In genomic region chr13:97008266-97009153, GRCm38 (mm10) we compare ENCODE assay signal across 8 mouse cellular contexts. TPM values are rescaled to one million over a fixed set of nuclear protein-coding genes. Genes with fewer than 3 reads are reported as not detected.
DNase-seq lines count a peak whose midpoint lies in the region; ATAC-seq and TF ChIP-seq lines count a peak whose summit lies in the region.

No protein-coding gene starts in this region.

- no peak; the same call in 1 of the 2 replicates for ATAC-seq in heart, embryonic 16.5 days (replicated peaks; ENCODE audit: extremely low read depth, insufficient read depth, low FRiP score)
- peak; percentile 69 for ATAC-seq in lung, embryonic 16.5 days (ENCODE audit: low read depth)

- H3K27ac ChIP-seq in MEL (ENCODE audit: control insufficient read depth, low read depth, low read length), result no peak overlapping the region
- no peak overlapping the region for H3K27ac ChIP-seq in heart, embryonic 16.5 days (ENCODE audit: low read length)
- no peak overlapping the region for H3K27ac ChIP-seq in lung, embryonic 16.5 days (ENCODE audit: low read length)

- peak; percentile 45 for TF ChIP-seq RAD21 in MEL (IDR thresholded peaks at IDR 0.05; ENCODE audit: low read depth, low read length)

- peak in 2 of 3 experiments; percentile 37 to 52; a peak in 3 of 6 replicates for TF ChIP-seq CTCF in MEL (IDR thresholded peaks at IDR 0.05 in 2 of 3, conservative IDR thresholded peaks at IDR 0.05 in 1 of 3; ENCODE audit: control insufficient read depth in 1 of 3, insufficient read depth in 1 of 3, low read depth in 2 of 3, low read length in 3 of 3, poor library complexity in 1 of 3, severe bottlenecking in 1 of 3)

- H3K9ac ChIP-seq in MEL (ENCODE audit: control insufficient read depth, low read depth, low read length, poor library complexity, severe bottlenecking), result peak overlapping the region; percentile 36; the same call in 1 of the 2 replicates
- H3K9ac ChIP-seq in heart, embryonic 16.5 days (ENCODE audit: low read length), result peak overlapping the region; percentile 55
- peak overlapping the region; percentile 59 for H3K9ac ChIP-seq in lung, embryonic 16.5 days (ENCODE audit: low read length)

- H3K4me2 ChIP-seq in heart, embryonic 16.5 days (ENCODE audit: low read depth, low read length), result peak overlapping the region; percentile 67
- H3K4me2 ChIP-seq in lung, embryonic 16.5 days (ENCODE audit: low read depth, low read length), result peak overlapping the region; percentile 75

- H3K27me3 ChIP-seq in MEL (ENCODE audit: control insufficient read depth in 1 of 2, insufficient read depth in 2 of 2, low read length in 2 of 2), result no peaks in the 10 kb centered on the region
- no peaks in the 10 kb centered on the region for H3K27me3 ChIP-seq in heart, embryonic 16.5 days (ENCODE audit: control insufficient read depth, insufficient read depth, low read length)
- no peaks in the 10 kb centered on the region for H3K27me3 ChIP-seq in lung, embryonic 16.5 days (ENCODE audit: control insufficient read depth, insufficient read depth, low read depth, low read length)

- TF ChIP-seq POLR2A in MEL (IDR thresholded peaks at IDR 0.05; ENCODE audit: control insufficient read depth in 1 of 2, insufficient read depth in 1 of 2, low read depth in 1 of 2, low read length in 2 of 2, poor library complexity in 1 of 2), result no peak

- H3K9me3 ChIP-seq in MEL (replicated peaks; ENCODE audit: insufficient read depth, low read length), result no peaks in the 10 kb centered on the region
- H3K9me3 ChIP-seq in heart, embryonic 16.5 days (replicated peaks; ENCODE audit: control insufficient read depth, low read length), result no peaks in the 10 kb centered on the region
- H3K9me3 ChIP-seq in lung, embryonic 16.5 days (ENCODE audit: control insufficient read depth, low read length), result no peaks in the 10 kb centered on the region

- peak; percentile 17 for DNase-seq in CD4-positive helper T cell, adult 2 months (ENCODE audit: low read depth, low spot score)
- peak; percentile 63 for DNase-seq in MEL (ENCODE audit: low read depth, low spot score)
- peak; percentile 68 for DNase-seq in embryo, embryonic 9.5 days (ENCODE audit: extremely low spot score)
- DNase-seq in layer of hippocampus, adult 9-11 months, result peak; percentile 39
- peak; percentile 63 for DNase-seq in retina, postnatal 7 days (ENCODE audit: low read depth, low spot score)
- no peak for DNase-seq in natural killer cell, adult 2 months (ENCODE audit: low spot score in 2 of 2)

- H3K4me1 ChIP-seq in MEL (ENCODE audit: control insufficient read depth in 1 of 2, insufficient read depth in 2 of 2, low read length in 2 of 2), result 0 out of 4 replicates have a peak, but pooled peaks cover 0 to 4% of the 10 kb centered on the region in 2 experiments
- peaks cover 3% of the 10 kb centered on the region; the same call in 1 of the 2 replicates for H3K4me1 ChIP-seq in heart, embryonic 16.5 days (ENCODE audit: control insufficient read depth, insufficient read depth, low read length)
- H3K4me1 ChIP-seq in lung, embryonic 16.5 days (replicated peaks; ENCODE audit: control insufficient read depth, insufficient read depth, low read length), result peaks cover 6% of the 10 kb centered on the region; the same call in 1 of the 2 replicates

- no peaks in the 10 kb centered on the region for H3K36me3 ChIP-seq in MEL (ENCODE audit: control insufficient read depth in 1 of 2, insufficient read depth in 2 of 2, low read length in 2 of 2)
- no peaks in the 10 kb centered on the region for H3K36me3 ChIP-seq in heart, embryonic 16.5 days (ENCODE audit: control insufficient read depth, insufficient read depth)
- no peaks in the 10 kb centered on the region for H3K36me3 ChIP-seq in lung, embryonic 16.5 days (ENCODE audit: control insufficient read depth, insufficient read depth, low read length)

- peak overlapping the region; percentile 49 to 69 for H3K4me3 ChIP-seq in MEL (ENCODE audit: control insufficient read depth in 1 of 2, insufficient read depth in 1 of 2, low read depth in 2 of 2, low read length in 2 of 2)
- H3K4me3 ChIP-seq in heart, embryonic 16.5 days (ENCODE audit: low read length), result peak overlapping the region; percentile 51
- H3K4me3 ChIP-seq in lung, embryonic 16.5 days (ENCODE audit: low read length), result peak overlapping the region; percentile 45

- 2% methylated on average over 19 of the region's 19 CpGs for WGBS in heart, embryonic 16.5 days
- 2% methylated on average over 19 of the region's 19 CpGs for WGBS in lung, embryonic 16.5 days

- no peak for TF ChIP-seq EP300 in MEL (IDR thresholded peaks at IDR 0.05; ENCODE audit: low read depth in 1 of 2, low read length in 2 of 2)

- no peaks in the 10 kb centered on the region for H3K79me2 ChIP-seq in MEL (ENCODE audit: control insufficient read depth, insufficient read depth, low read length, poor library complexity)

TF ChIP-seq in MEL, 35 proteins besides CTCF, POLR2A, EP300 and RAD21:
- TF ChIP-seq GATA1 (IDR thresholded peaks at IDR 0.05; ENCODE audit: low read depth, low read length) (peak; percentile 72), ZMIZ1 (IDR thresholded peaks at IDR 0.05; ENCODE audit: low read depth, low read length) (no peak), POLR2AphosphoS5 (IDR thresholded peaks at IDR 0.05; ENCODE audit: borderline replicate concordance, low read depth, low read length) (no peak), NELFE (IDR thresholded peaks at IDR 0.05; ENCODE audit: low read depth, low read length) (no peak), ZC3H11A (IDR thresholded peaks at IDR 0.05; ENCODE audit: low read depth, low read length) (no peak), BHLHE40 (IDR thresholded peaks at IDR 0.05; ENCODE audit: borderline replicate concordance, low read depth, low read length) (no peak), SMC3 (IDR thresholded peaks at IDR 0.05; ENCODE audit: low read depth, low read length) (peak; percentile 44), UBTF (IDR thresholded peaks at IDR 0.05; ENCODE audit: borderline replicate concordance, insufficient read depth, low read depth, low read length) (no peak), MAX (IDR thresholded peaks at IDR 0.05; ENCODE audit: low read length) (0 out of 2 replicates have a peak, but pooled peaks have one; percentile 25), MAZ (IDR thresholded peaks at IDR 0.05; ENCODE audit: low read depth, low read length) (0 out of 2 replicates have a peak, but pooled peaks have one; percentile 9)

RNA-seq across cellular contexts. Expression of gene 1700029F12Rik, which starts 25.7 kb away (rescaled TPM):
- not detected in 2 replicates for total RNA-seq in MEL (2012; rRNA removed)
- not detected for polyA plus RNA-seq in MEL (2012; ENCODE audit: insufficient read depth in 1 of 2, insufficient read length in 2 of 2, low read depth in 1 of 2, low replicate concordance in 2 of 2, missing spikeins in 1 of 2)
- not detected in 2 replicates for polyA plus RNA-seq in heart, embryonic 16.5 days (2015; fragmentation: Nextera tagmentation; extraction: Ambion mirVana)
- polyA plus RNA-seq in lung, embryonic 16.5 days (2015; fragmentation: Nextera tagmentation; extraction: Ambion mirVana), result not detected in 2 replicates

RNA-seq across cellular contexts. Expression of gene Fam169a, which starts 58.6 kb away (rescaled TPM):
- 0.49 and 0.62 TPM in 2 replicates for total RNA-seq in MEL (2012; rRNA removed)
- under 1 TPM in 1 of 2 experiments, not detected in 1; 0.89 TPM for polyA plus RNA-seq in MEL (2012; ENCODE audit: insufficient read depth in 1 of 2, insufficient read length in 2 of 2, low read depth in 1 of 2, low replicate concordance in 2 of 2, missing spikeins in 1 of 2)
- polyA plus RNA-seq in heart, embryonic 16.5 days (2015; fragmentation: Nextera tagmentation; extraction: Ambion mirVana), result 2.5 and 3.2 TPM in 2 replicates
- polyA plus RNA-seq in lung, embryonic 16.5 days (2015; fragmentation: Nextera tagmentation; extraction: Ambion mirVana), result 0.78 and 1.2 TPM in 2 replicates

Comparison
In these comparisons a context has a peak if more than half of its experiments do, and no peak if none do; other contexts are left out.
1. DNase-seq: peak in CD4-positive helper T cell, adult 2 months (single experiment), MEL (single experiment), embryo, embryonic 9.5 days (single experiment), layer of hippocampus, adult 9-11 months (single experiment) and retina, postnatal 7 days (single experiment); none in natural killer cell, adult 2 months (0 of 2).
2. Peak in every context shown above with its lines, with median percentiles within 50 percentile points of each other: H3K4me3 ChIP-seq and H3K9ac ChIP-seq.